Mouse (Mus musculus) brain, embryonic 18.5 days (tissue): ENCODE data around the gene Itm2c.

ENCODE experiments used
- DNase-seq: peaks from one replicate; pipeline ENCODE4 v3.0.0-alpha.2; 2012; ENCODE audit warnings: low read depth, low spot score

Itm2c gene

DNA sequence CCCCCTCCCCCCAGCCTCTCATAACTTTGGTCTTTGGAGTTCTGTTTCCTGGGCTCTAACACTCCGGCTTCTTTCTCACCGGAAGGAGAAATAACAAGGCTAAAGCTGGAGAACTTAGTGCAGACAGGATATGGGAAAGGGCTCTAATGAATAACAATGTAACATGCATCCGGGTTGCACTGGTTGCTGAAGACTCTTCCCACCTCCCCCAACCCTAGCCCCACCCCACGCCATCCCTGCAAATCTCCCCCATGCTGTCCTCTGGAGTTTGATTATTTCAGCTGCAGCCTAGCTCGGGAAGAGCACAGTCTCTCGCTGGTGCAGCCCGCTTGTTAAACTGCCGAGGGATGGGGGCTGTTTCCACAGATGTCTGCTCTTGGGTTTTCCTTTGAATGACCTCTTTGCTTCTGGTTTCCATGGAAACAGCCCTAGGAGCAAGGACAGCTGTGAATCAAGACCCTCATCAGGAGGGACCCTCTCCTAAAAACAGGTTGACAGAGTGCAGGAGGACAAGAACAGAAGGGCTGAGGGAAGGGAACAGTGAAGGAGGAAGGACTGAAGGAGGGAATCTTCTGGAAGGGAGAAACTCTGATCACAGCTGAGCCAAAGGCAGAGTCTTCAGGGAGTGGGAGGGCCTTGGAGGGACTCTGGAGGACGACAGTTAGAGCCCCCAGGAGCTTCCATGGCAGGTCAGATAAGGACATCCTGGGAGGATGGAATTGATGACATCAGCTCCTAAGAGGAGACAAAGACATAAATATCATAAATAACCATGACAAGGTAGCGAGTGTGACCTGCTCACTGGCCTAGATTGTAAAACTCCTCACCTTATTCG is 39.8 kb downstream of the Itm2c start:
- DNase-seq, result no peak

DNA sequence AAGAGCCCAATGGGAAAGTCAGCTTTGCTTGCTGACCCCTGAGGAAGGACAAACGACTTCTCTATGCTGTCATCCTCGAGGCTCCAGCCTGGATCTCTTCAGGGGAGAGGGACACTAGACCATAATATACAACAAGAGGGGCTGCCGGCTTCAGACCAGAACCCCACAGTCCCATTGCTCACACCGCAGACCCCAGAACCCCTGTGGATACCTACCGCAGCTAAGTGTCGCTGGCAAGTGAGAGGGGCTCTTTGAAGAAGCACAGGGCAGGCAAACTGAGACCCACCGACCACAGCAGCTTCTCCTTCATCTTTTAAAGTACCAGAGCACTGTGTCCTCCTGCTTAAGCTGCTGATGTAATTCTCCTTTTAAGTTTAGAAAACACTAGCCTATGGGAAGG is 40.5 kb downstream of the Itm2c start:
- no peak for DNase-seq

DNA sequence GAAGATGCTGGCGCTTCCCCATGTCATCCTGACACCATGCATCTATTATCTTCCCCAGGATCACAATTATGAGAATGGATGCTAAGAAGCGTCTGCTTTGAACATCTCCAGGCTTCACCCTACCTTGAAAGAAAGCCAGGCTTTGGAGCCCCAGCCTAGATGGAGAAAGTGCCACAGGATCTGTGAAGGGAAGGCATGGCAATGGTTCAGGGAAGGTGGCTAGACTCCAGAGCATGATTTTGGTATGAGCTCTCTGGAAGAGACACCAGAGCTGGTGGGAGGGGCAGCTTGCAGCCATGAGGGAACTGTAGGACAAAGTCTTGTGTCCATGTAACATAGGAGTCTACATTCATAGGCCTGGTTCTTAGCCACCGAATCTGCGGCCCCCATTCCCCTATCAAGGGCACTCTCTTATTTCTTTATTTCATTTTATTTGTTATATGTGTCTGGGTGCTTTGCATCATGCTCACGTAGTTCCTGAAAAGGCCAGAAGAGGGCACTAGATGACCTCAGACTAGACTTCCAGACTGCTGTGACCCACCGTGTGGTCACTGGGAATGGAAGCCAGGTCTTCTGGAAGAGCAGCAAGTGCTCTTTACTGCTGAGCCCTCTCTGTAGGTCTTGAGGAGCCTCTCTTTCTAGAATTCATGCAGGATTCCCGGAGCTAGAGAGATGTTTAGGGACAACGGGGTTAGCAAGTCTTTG is 41.2 kb downstream of the Itm2c start:
- DNase-seq, result no peak

DNA sequence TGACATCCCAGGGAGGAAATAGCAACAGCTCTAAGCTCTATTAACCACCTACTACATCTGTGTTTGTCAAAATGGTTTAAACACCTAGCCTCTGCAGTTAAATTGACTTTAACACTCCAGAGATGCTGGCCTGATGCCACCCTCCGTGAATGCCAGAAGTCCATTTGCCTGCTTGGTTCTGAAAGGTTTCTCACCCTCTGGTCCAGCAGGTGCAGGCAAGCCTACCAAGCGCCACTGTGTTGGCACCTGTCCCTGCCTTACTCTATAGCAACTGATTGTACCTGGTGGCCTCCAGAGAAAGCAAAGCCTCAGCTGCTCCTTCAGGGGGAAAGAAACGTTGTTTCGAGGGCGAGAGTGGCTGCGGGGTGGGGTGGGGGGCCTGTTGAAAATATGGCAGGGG is 42.2 kb downstream of the Itm2c start:
- no peak for DNase-seq

DNA sequence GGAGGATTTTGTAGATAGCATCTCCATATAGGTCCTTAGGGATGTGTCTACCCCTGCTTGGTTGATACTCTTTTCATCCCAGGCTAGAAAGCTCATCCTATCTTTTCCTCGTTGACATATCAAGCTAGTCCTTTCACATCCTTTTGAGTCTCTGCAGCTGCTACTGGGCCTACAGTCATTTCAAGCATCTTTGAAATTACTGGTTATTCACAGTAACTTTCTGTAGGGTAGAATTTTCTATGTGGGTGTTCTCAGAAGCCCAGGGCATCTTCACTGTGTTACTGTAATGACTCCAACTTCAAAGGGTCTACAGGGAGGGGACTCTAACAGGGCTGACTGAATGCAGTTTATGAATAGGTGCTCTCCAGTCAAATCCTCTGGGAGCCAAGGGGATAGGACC is 43.2 kb downstream of the Itm2c start:
- DNase-seq, result no peak

DNA sequence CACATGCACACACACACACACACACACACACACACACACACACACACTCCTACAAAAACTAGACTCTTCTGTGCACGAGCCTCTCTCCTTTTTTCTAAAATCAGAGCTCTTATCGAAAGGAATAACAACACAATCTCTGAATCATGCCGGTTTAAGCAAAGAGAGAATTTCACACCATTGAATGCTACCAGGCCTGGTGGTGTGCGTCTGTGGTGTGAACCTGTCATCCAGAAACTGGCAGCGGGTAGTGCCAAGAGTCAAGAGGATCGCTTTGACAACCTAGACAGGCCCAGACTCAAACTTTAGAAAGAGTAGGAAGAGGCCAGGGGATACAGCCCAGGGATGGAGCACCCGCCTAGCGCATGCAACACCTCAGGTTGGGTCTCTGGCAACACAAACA is 48.2 kb downstream of the Itm2c start:
- DNase-seq, result no peak

DNA sequence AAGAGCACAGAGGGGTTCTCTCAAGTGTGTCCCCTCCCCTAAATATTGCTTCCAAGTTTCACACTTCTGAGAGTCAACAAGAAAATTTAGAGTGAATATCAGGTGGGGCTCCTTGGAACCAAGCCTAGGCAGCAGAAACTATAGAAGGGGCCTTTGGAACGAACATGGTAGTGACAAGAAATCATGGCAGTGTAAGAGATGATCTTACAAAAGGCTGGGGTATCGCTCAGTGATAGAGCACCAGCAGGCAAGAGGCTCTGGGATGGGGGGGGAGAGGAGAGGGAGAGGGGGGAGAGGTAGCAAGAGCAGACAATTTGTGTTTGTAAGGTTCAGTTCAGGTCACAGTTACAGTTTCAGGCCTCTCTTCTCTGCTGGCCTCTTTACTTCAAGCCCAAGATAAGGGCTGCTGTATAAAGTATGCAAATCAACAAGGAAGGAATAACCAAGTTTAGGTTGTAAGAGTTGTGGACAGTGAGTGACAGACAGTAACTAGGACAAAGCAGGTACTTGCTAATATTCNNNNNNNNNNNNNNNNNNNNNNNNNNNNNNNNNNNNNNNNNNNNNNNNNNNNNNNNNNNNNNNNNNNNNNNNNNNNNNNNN is 55.1 kb downstream of the Itm2c start:
- no peak for DNase-seq

DNA sequence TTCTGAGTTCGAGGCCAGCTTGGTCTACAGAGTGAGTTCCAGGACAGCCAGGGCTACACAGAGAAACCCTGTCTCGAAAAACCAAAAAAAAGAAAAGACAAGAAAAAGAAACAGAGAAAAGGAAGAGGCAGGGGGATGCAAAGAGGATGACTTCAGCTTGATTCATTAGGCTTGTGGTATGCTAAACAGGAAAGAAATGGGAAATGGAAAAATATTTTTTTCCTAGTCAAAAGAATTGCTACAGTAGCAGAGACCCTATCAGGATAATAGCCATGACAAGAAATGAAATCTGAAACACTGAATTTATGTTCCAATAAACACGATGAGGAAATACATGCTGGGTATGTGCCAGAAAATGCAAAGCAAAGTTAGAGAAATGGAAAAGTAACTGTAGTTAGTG is 61.1 kb downstream of the Itm2c start:
- no peak for DNase-seq

DNA sequence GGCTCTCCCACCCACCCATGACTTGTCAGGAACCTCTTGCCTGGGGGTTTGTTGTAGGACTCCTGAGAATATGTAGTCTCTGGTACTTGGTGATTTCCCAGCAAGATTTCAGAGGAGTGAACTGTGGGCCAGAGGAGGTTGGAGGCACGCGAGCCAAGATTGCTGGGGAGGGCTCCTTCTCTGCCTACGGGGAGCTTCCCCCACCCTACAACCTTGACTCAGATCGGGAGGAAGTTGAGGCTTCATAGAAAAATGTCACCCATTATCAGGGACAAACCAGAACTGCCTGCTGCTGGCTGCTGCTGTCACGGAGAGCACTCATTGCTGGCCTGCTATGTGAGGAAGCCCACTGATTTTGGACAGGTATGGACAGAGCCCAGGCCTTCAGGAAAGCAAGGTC is 63.2 kb downstream of the Itm2c start:
- DNase-seq, result no peak

DNA sequence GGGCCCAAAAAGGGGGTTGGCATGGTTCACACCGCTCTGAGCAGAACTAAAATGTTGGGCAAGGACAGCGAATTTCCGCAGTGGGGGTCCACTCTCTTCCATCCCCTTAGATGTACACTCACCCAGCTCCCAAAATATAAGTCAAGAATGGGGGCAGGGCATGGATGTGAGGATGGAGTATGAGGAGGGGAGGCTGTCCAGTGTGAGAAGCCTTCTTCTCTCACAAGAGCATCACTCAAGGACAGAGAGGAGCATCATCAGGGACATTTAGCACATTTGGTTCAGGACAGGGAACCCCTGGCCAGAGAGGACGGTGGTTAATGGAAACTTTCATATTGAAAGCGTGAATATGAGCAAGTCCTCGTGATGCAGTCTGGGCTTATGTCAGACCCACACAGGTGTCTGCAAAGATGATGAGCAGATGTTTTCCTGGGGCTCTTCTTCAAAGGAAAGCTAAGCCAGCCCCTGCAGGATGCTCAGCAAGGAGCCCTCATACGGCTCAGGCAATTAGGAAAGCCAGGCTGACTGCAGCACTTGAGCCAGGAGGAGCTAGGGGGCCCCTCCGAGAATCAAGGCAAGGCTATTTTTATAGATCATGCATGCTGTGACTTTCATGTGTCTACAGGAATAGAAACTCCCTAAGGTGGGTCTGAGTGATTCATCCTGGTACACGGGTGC is 64.0 kb downstream of the Itm2c start:
- no peak for DNase-seq
